Mouse (Mus musculus) brain, embryonic 14.5 days (tissue): ENCODE data around the gene Ccdc117.

Source experiments
- CTCF ChIP-seq: fragments of 200-500 bp; IDR thresholded peaks from 2 replicates; pipeline ENCODE4 v1.5.1; 2012; ENCODE audit warnings: inconsistent platforms, mild to moderate bottlenecking, moderate library complexity, borderline replicate concordance; ENCODE audit not compliant: insufficient read depth, insufficient read length; ENCODE audit errors: extremely low read depth
- POLR2A ChIP-seq: fragments of 200-500 bp; IDR thresholded peaks from 2 replicates; pipeline ENCODE4 v1.6.1; 2012; ENCODE audit warnings: mild to moderate bottlenecking, inconsistent platforms, borderline replicate concordance; ENCODE audit not compliant: poor library complexity, insufficient read depth, insufficient read length, severe bottlenecking; ENCODE audit errors: extremely low read depth

GRCm38 (mm10) chr11:5542482-5543185, 647 bp upstream of the Ccdc117 start:
- TF ChIP-seq POLR2A: no peak
- TF ChIP-seq CTCF: no peak
